Mouse (Mus musculus): ENCODE data around the gene Lmnb2.
A peak's percentile ranks its signal among the peaks of the same experiment; 100 is the strongest.

The Lmnb2 gene

GRCm38 (mm10) chr10:80946684-80947437, 28.8 kb upstream of the Lmnb2 start:
- DNase-seq (ENCODE audit: low spot score in 2 of 2): no peak

GRCm38 (mm10) chr10:80944231-80944630, 26.2 kb upstream of the Lmnb2 start:
- no peak for DNase-seq (ENCODE audit: low spot score in 2 of 2)

GRCm38 (mm10) chr10:80943701-80944100, 25.7 kb upstream of the Lmnb2 start:
- no peak for DNase-seq (ENCODE audit: low spot score in 2 of 2)

- no peak for DNase-seq (ENCODE audit: low spot score in 2 of 2)
Measured at GRCm38 (mm10) chr10:80942919-80943318, 24.9 kb upstream of the Lmnb2 start.

- DNase-seq (ENCODE audit: low spot score in 2 of 2): no peak
Measured at GRCm38 (mm10) chr10:80940988-80941347, 22.9 kb upstream of the Lmnb2 start.

GRCm38 (mm10) chr10:80940320-80940987, 22.4 kb upstream of the Lmnb2 start:
- DNase-seq (ENCODE audit: low spot score in 2 of 2): no peak

- DNase-seq (ENCODE audit: low spot score in 2 of 2): peak; percentile 74 to 82
Measured at GRCm38 (mm10) chr10:80939671-80940070, 21.6 kb upstream of the Lmnb2 start.

- no peak for DNase-seq (ENCODE audit: low spot score in 2 of 2)
Measured at GRCm38 (mm10) chr10:80938831-80939550, 20.9 kb upstream of the Lmnb2 start.

GRCm38 (mm10) chr10:80937646-80938045, 19.6 kb upstream of the Lmnb2 start:
- no peak for DNase-seq (ENCODE audit: low spot score in 2 of 2)

- DNase-seq (ENCODE audit: low spot score in 2 of 2): no peak
Measured at GRCm38 (mm10) chr10:80936810-80937164, 18.7 kb upstream of the Lmnb2 start.

- DNase-seq (ENCODE audit: low spot score in 2 of 2): no peak
Measured at GRCm38 (mm10) chr10:80936135-80936809, 18.2 kb upstream of the Lmnb2 start.

GRCm38 (mm10) chr10:80935698-80936097, 17.7 kb upstream of the Lmnb2 start:
- no peak for DNase-seq (ENCODE audit: low spot score in 2 of 2)

GRCm38 (mm10) chr10:80935241-80935640, 17.2 kb upstream of the Lmnb2 start:
- DNase-seq (ENCODE audit: low spot score in 2 of 2): no peak

- DNase-seq (ENCODE audit: low spot score in 2 of 2): no peak
Measured at GRCm38 (mm10) chr10:80934136-80934985, 16.3 kb upstream of the Lmnb2 start.

- no peak for DNase-seq (ENCODE audit: low spot score in 2 of 2)
Measured at GRCm38 (mm10) chr10:80933421-80933979, 15.5 kb upstream of the Lmnb2 start.

- DNase-seq (ENCODE audit: low spot score in 2 of 2): no peak
Measured at GRCm38 (mm10) chr10:80932700-80933420, 14.8 kb upstream of the Lmnb2 start.

GRCm38 (mm10) chr10:80932206-80932605, 14.2 kb upstream of the Lmnb2 start:
- DNase-seq (ENCODE audit: low spot score in 2 of 2): no peak

GRCm38 (mm10) chr10:80931695-80932094, 13.7 kb upstream of the Lmnb2 start:
- no peak for DNase-seq (ENCODE audit: low spot score in 2 of 2)

GRCm38 (mm10) chr10:80931153-80931671, 13.2 kb upstream of the Lmnb2 start:
- DNase-seq (ENCODE audit: low spot score in 2 of 2): no peak

Measured in left cerebral cortex, adult 9 months (tissue).